Mouse (Mus musculus) heart, adult 9 months (tissue): ENCODE results near the gene Ubash3a.

Experiments used
- DNase-seq, 2 experiments: peaks; one replicate each; pipeline ENCODE4 v3.0.0; 2022; ENCODE audit warnings: low spot score in 2 of 2

Gene Ubash3a

GRCm38 (mm10) chr17:31216068-31216955 lies 8.6 kb downstream of the Ubash3a start:
- no peak for DNase-seq

- no peak for DNase-seq
Observed at GRCm38 (mm10) chr17:31222810-31223310, 15.2 kb downstream of the Ubash3a start.

GRCm38 (mm10) chr17:31223835-31224234 lies 16.2 kb downstream of the Ubash3a start:
- no peak for DNase-seq

GRCm38 (mm10) chr17:31224591-31224990 lies 16.9 kb downstream of the Ubash3a start:
- no peak for DNase-seq

- no peak for DNase-seq
Observed at GRCm38 (mm10) chr17:31226368-31226767, 18.7 kb downstream of the Ubash3a start.

- DNase-seq = no peak
Observed at GRCm38 (mm10) chr17:31226931-31227330, 19.3 kb downstream of the Ubash3a start.

GRCm38 (mm10) chr17:31231780-31232179 lies 24.1 kb downstream of the Ubash3a start:
- no peak for DNase-seq

GRCm38 (mm10) chr17:31232251-31233010 lies 24.8 kb downstream of the Ubash3a start:
- no peak for DNase-seq

- DNase-seq = no peak
Observed at GRCm38 (mm10) chr17:31235915-31236314, 28.2 kb downstream of the Ubash3a start.

- no peak for DNase-seq
Observed at GRCm38 (mm10) chr17:31238234-31239020, 30.8 kb downstream of the Ubash3a start.

GRCm38 (mm10) chr17:31241156-31241555 lies 33.5 kb downstream of the Ubash3a start:
- no peak for DNase-seq

GRCm38 (mm10) chr17:31242764-31243163 lies 35.1 kb downstream of the Ubash3a start:
- DNase-seq = no peak

GRCm38 (mm10) chr17:31245321-31245720 lies 37.6 kb downstream of the Ubash3a start:
- DNase-seq = peak in 1 of 2 experiments; percentile 59

- DNase-seq = no peak
Observed at GRCm38 (mm10) chr17:31247144-31247543, 39.5 kb downstream of the Ubash3a start.

- DNase-seq = no peak
Observed at GRCm38 (mm10) chr17:31253951-31254350, 46.3 kb downstream of the Ubash3a start.

- peak; percentile 67 to 77 for DNase-seq
Observed at GRCm38 (mm10) chr17:31254463-31254931, 46.8 kb downstream of the Ubash3a start.

GRCm38 (mm10) chr17:31257149-31257548 lies 49.5 kb downstream of the Ubash3a start:
- DNase-seq = no peak

- DNase-seq = no peak
Observed at GRCm38 (mm10) chr17:31257898-31258297, 50.2 kb downstream of the Ubash3a start.

- no peak for DNase-seq
Observed at GRCm38 (mm10) chr17:31258310-31258865, 50.7 kb downstream of the Ubash3a start.

- no peak for DNase-seq
Observed at GRCm38 (mm10) chr17:31259145-31259544, 51.5 kb downstream of the Ubash3a start.

GRCm38 (mm10) chr17:31259825-31260224 lies 52.2 kb downstream of the Ubash3a start:
- DNase-seq = no peak
